Mouse (Mus musculus) embryonic facial prominence, embryonic 10.5 days (tissue): Measurements from ENCODE around the gene Rapgefl1. TPM values are rescaled to one million over a fixed set of nuclear protein-coding genes. Genes with fewer than 3 reads are reported as not detected.

Source experiments
- DNase-seq: peaks from one replicate; pipeline ENCODE4 v3.0.0-alpha.2; 2017; ENCODE audit warnings: low spot score
- H3K27ac ChIP-seq: fragments of 300-500 bp; sonication (generic); replicated peaks from 2 replicates; pipeline ENCODE4 v1.5.1; 2016; ENCODE audit warnings: mild to moderate bottlenecking
- H3K27me3 ChIP-seq: fragments of 300-500 bp; sonication (generic); replicated peaks from 2 replicates; pipeline ENCODE4 v1.6.1; 2016; ENCODE audit warnings: low read depth, mild to moderate bottlenecking; ENCODE audit not compliant: poor library complexity, severe bottlenecking
- H3K36me3 ChIP-seq: fragments of 300-500 bp; sonication (generic); replicated peaks from 2 replicates; pipeline ENCODE4 v1.6.1; 2016; ENCODE audit warnings: mild to moderate bottlenecking, moderate library complexity
- H3K4me1 ChIP-seq: fragments of 300-500 bp; sonication (generic); 2 replicates; pipeline ENCODE4 v1.6.1; 2016
- H3K4me3 ChIP-seq: fragments of 300-500 bp; sonication (generic); 2 replicates; pipeline ENCODE4 v1.5.1; 2016; ENCODE audit warnings: mild to moderate bottlenecking, moderate library complexity
- H3K9me3 ChIP-seq: fragments of 300-500 bp; sonication (generic); 2 replicates; pipeline ENCODE4 v1.6.1; 2016; ENCODE audit warnings: mild to moderate bottlenecking
- WGBS: fragments of 180-500 bp; shearing (Covaris S2); methylation state at CpG from one replicate; pipeline ENCODE4 v1.1.7; 2016; 5-methylcytosine and 5-hydroxymethylcytosine counted together
- polyA plus RNA-seq: library from polyadenylated mRNA; unstranded; fragments of >200 nt; fragmentation: Nextera tagmentation; extraction: Ambion mirVana; gene quantifications from 2 replicates; pipeline ENCODE4 v1.2.1, GENCODE M21; 2016

Gene Rapgefl1
- 1.4 and 1.8 TPM in 2 replicates for polyA plus RNA-seq

DNA sequence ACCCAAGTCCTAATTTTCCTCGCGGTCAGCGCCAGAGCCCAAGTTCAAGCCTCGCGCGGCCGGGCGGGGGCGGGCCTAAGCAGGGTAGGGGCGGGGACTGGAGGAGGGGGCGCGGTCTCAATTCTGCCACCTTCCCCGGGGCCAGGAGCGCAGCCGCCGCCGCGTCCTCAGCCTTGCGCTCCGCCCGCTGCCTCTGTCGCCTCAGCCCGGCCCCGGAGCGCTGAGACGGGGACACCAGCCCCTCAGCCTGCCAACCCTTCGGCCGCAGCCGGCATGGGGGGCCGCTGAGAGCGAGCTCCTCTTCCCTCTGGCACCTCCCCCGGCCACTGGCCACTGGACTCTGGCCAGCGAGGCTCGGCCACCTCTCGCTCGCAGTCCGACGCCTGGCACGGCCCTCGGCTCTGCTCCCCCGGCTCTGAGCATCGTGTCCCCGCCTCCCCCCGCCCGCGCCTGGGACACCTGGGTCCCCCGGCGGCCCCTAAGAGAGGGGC, at the start of gene Rapgefl1:
Gene Rapgefl1 (plus strand): TSS at position 135 of the 491 bp plus-strand sequence.
- Histone ChIP-seq H3K9me3 (no peaks in the 10 kb centered on the region), H3K4me3 (peak within 1 kb of the TSS; percentile 71), H3K4me1 (peaks cover 47% of the 10 kb centered on the region), H3K27me3 (peaks cover 47% of the 10 kb centered on the region), H3K27ac (peak within 1 kb of the TSS; percentile 76), H3K36me3 (peaks cover 32% of the 10 kb centered on the region)
- DNase-seq = peak; percentile 91
- WGBS = under 1% methylated on average over 48 of the region's 48 CpGs

DNA sequence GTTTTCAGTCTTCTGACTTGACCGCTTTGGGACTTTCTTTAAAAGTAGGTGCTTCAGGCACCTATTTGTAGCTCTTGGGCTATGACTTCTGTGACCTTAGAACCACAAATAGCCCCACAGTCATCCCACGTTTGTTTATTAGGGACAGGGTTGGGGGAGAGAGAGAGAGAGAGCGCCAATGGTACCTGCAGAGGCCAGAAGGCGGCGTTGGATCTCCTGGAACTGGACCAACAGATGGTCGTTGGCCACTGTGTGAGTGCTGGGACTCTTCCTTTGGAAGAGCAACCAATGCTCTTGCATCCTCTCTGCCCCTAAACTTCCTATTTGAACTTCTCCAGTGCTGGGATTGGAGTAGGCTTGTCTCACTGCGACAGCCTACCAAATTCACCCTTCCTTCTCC, 49.4 kb upstream of the Rapgefl1 start:
- peaks cover 6% of the 10 kb centered on the region; the same call in 1 of the 2 replicates for H3K27me3 ChIP-seq
- no peaks in the 10 kb centered on the region for H3K36me3 ChIP-seq
- 32% methylated on average over 7 of the region's 7 CpGs for WGBS
- peaks cover 67% of the 10 kb centered on the region for H3K4me1 ChIP-seq
- peak overlapping the region; percentile 44 for H3K4me3 ChIP-seq
- H3K9me3 ChIP-seq = no peaks in the 10 kb centered on the region
- DNase-seq = no peak
- peak overlapping the region; percentile 82; the same call in 1 of the 2 replicates for H3K27ac ChIP-seq

DNA sequence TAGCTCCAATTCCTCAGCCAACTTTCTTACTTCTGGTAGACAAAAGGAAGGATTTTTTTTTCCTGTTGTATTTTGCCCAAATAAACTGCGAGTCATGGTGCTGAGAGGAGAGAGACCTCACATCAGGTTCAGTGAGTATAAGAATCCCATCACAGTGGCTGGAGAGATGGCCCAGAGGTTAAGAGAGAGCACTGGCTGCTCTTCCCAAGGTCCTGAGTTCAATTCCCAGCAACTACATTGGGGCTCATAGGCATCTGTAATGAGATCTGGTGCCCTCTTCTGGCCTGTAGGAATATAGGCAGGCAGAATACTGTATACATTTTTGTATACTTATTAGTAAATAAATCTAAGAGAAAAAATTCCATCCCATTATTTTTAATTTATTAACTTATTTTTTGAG, 48.9 kb upstream of the Rapgefl1 start:
- no peaks in the 10 kb centered on the region for H3K36me3 ChIP-seq
- DNase-seq = no peak
- no peak overlapping the region; the same call in 1 of the 2 replicates for H3K4me3 ChIP-seq
- H3K9me3 ChIP-seq = no peaks in the 10 kb centered on the region
- H3K27ac ChIP-seq = no peak overlapping the region
- H3K4me1 ChIP-seq = peaks cover 67% of the 10 kb centered on the region
- peaks cover 6% of the 10 kb centered on the region; the same call in 1 of the 2 replicates for H3K27me3 ChIP-seq
- 87% methylated on average over 1 of the region's 1 CpGs for WGBS

DNA sequence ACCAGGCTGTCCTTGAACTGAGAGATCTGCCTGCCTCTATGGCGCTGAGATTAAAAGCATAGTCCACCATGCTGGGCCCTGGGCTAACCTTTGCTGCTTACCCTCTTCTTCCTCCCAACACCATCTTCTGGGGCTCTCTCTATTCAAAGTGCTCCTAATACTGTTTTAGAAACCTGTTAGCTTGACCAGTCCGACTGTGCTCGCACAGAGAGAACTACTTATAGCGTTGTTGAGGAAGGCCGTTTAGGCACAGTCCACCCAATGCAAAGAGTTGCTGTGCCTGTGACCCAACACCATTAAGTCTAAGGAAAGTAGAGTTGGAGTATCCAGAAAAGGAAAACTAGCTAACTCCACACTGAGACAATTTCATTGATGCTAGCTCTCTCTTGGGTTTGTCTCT, 48.4 kb upstream of the Rapgefl1 start:
- peak overlapping the region; percentile 63 for H3K4me3 ChIP-seq
- peaks cover 67% of the 10 kb centered on the region for H3K4me1 ChIP-seq
- 91% methylated on average over 5 of the region's 5 CpGs for WGBS
- H3K9me3 ChIP-seq = no peaks in the 10 kb centered on the region
- H3K27ac ChIP-seq = peak overlapping the region; percentile 82
- DNase-seq = no peak
- H3K36me3 ChIP-seq = no peaks in the 10 kb centered on the region
- H3K27me3 ChIP-seq = peaks cover 6% of the 10 kb centered on the region; the same call in 1 of the 2 replicates

DNA sequence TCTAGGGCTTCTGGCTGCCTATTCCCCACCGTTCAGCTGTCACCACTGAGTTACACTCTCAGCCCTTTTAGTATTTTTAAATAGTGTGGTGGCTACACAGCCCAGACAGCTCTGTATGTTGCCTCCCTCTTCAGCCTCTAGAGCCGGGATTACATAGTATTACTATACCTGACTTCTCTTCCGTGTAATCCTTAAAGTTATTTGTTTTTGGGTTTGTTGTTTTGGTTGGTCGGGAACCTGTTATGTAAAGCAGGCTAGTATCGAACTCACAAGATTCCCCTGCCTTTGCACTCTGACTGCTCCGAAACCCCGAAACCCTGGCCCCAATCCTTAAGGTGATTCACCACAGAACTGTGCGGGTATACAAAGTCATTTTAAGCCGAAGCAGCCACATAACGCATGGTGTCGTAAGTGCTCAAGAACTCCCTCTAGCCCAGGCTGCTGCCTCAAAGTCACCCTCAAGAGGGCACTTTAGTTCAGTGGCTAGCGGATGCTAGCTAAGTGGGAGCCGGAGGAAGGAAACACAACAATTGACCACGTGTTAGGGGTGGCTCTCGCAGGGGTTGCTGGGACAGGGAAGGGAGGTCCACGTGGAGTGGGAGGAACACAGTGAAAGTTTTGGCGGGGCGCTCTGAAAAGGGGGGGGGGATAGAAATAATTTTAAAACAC, 47.9 kb upstream of the Rapgefl1 start:
- Histone ChIP-seq H3K27me3 (peaks cover 6% of the 10 kb centered on the region; the same call in 1 of the 2 replicates), H3K4me1 (peaks cover 67% of the 10 kb centered on the region), H3K9me3 (no peaks in the 10 kb centered on the region), H3K36me3 (no peaks in the 10 kb centered on the region), H3K4me3 (peak overlapping the region; percentile 63), H3K27ac (peak overlapping the region; percentile 82)
- WGBS = 15% methylated on average over 18 of the region's 18 CpGs
- DNase-seq = peak; percentile 89

DNA sequence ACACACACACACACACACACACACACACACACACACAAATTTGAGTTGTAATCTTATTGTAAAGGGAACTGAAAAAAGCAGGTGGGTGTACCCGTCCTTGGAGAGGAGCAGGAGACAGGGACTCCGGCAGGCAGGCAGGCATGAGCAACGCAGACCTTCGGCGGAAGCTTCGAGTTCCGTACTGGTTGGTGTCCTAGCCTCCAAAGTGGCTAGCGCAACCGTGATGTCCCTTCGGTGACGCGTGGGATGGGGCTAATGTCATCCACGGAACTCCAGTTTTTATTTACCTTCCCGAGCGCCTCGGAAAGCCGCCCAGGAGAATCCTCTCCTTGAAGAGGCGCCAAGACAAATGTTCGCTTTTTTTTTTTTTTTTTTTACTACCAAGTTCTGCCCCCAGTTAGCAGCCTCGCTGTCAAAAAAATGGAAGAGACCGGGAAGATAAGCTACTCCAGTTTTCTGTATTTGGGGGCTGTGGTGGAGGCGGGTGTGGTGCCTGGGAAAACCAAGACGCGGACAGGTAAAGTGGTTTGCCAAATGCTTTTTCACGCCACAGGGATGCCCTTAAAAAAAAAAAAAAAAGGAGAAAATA, 47.3 kb upstream of the Rapgefl1 start:
- no peak for DNase-seq
- Histone ChIP-seq H3K4me1 (peaks cover 68% of the 10 kb centered on the region), H3K9me3 (no peaks in the 10 kb centered on the region), H3K4me3 (peak overlapping the region; percentile 63), H3K27ac (peak overlapping the region; percentile 82), H3K27me3 (peaks cover 6% of the 10 kb centered on the region; the same call in 1 of the 2 replicates), H3K36me3 (no peaks in the 10 kb centered on the region)
- 1% methylated on average over 25 of the region's 25 CpGs for WGBS

DNA sequence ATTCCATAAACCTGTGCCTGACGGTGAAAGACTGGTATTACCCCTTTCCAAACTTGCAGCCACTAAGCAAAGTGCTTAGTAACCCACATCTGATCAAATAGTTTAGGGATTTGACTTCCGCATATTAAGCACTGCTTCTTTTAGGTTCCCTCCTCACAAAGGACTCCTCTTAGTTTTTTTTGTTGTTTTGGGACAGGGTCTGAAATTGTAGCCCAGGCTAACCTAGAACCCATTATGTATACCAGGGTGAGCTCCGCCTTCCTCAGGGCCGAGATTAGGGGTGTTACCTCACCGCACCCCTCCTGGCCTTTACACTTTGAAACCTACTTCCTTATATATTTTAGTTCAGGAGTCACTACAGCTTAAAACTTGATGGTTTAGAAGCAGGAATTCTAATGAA, 46.8 kb upstream of the Rapgefl1 start:
- H3K27ac ChIP-seq = no peak overlapping the region
- 32% methylated on average over 5 of the region's 5 CpGs for WGBS
- peaks cover 4% of the 10 kb centered on the region; the same call in 1 of the 2 replicates for H3K27me3 ChIP-seq
- no peaks in the 10 kb centered on the region for H3K36me3 ChIP-seq
- H3K4me3 ChIP-seq = peak overlapping the region; percentile 63
- H3K9me3 ChIP-seq = no peaks in the 10 kb centered on the region
- no peak for DNase-seq
- peaks cover 71% of the 10 kb centered on the region for H3K4me1 ChIP-seq

DNA sequence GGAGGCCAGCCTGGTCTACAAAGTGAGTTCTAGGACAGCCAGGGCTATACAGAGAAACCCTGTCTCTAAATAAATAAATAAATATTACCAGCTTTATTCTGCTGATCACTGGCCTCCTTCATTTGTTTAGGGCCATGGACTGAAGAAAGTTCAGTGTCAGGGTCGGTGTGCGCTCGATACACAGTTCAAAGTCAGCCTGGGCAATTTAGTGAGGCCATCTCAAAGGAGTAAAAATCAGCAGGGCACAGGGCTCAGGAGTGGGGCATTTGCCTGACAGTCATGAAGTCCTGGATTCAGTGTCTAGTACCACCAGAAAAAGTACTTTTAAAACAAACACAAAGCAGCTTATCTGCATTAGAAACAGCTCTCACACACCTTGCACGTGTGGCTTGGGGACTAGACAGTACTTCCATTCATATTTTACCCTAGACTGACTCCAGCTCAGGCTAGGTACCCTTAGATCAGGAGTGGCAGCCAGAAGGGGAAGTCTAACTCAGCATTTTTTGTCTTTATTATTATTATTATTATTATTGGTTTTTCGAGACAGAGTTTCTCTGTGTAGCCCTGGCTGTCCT, 45.9 kb upstream of the Rapgefl1 start:
- H3K36me3 ChIP-seq = no peaks in the 10 kb centered on the region
- 82% methylated on average over 5 of the region's 5 CpGs for WGBS
- no peaks in the 10 kb centered on the region for H3K27me3 ChIP-seq
- peaks cover 63% of the 10 kb centered on the region for H3K4me1 ChIP-seq
- no peaks in the 10 kb centered on the region for H3K9me3 ChIP-seq
- DNase-seq = no peak
- no peak overlapping the region for H3K4me3 ChIP-seq
- H3K27ac ChIP-seq = no peak overlapping the region

DNA sequence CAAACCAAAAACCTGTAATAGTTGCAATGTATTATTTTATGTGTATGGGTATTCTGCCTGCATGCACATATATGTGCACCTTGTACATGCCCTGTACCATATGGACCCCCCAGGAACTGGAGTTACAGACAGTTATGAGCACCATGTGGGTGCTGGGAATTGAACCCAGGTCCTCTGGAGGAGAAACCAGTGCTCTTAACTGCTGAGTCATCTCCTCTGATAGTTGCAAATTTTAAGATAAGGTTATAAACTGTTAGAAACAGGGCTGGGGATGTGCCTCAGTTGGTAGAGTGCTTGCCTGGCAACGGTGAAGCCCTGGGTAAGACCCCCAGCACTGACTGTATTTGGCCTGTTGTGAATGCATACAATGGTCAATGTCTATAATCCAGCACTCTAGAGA, 45.1 kb upstream of the Rapgefl1 start:
- H3K4me1 ChIP-seq = peaks cover 56% of the 10 kb centered on the region
- H3K36me3 ChIP-seq = no peaks in the 10 kb centered on the region
- no peak overlapping the region for H3K27ac ChIP-seq
- 68% methylated on average over 1 of the region's 1 CpGs for WGBS
- DNase-seq = no peak
- no peak overlapping the region for H3K4me3 ChIP-seq
- H3K9me3 ChIP-seq = no peaks in the 10 kb centered on the region
- H3K27me3 ChIP-seq = no peaks in the 10 kb centered on the region

DNA sequence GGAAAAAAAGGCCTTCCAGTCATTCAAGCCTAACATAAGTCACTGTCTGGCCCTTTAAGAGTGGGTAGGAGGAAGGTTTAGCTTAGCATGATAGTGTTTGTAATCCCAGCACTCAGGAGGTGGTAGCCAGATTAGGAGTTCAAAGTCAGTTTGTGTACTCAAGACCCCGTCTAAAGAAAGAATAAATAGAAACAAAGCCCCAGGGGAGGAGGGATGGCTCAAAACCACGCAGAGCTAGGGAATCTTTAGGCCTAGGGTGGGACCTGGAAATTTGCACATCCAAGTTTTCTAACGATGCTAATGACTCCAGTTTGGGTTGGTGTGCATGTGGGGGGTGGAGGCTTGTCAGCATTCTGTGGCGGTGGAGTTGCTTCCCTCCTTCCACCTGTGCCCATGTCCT, 44.5 kb upstream of the Rapgefl1 start:
- no peaks in the 10 kb centered on the region for H3K36me3 ChIP-seq
- no peaks in the 10 kb centered on the region for H3K27me3 ChIP-seq
- peak overlapping the region; percentile 8; the same call in 1 of the 2 replicates for H3K4me3 ChIP-seq
- peaks cover 51% of the 10 kb centered on the region for H3K4me1 ChIP-seq
- H3K27ac ChIP-seq = no peak overlapping the region
- 7% methylated on average over 4 of the region's 4 CpGs for WGBS
- no peaks in the 10 kb centered on the region for H3K9me3 ChIP-seq
- no peak for DNase-seq

DNA sequence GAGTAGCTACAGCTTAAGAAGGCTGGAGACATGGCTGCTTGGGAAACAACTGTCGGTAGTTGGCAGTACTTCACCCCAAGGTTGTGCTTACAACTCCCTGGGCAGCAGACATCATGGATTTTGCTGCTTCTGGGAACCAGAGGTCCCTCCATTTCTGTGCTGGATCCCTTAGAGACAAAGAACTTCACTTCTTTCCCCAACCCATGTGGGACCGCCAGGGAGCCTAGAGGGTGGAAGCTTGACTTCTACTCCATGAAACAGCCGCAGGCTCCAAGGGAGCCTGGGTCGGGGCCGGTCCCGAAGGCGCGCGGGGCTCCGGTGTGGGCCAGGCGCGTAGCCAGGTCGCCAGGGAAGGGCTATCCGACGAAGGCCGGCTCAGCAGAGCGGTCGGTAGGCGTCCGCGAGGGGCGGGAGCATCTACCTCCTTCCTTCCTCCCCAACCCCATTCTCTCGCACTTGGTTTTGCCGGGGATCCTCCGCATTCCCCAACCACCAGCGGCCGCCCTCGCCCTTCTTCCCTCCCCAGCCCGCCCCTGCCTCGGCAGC, 42.0 kb upstream of the Rapgefl1 start:
- no peak for DNase-seq
- Histone ChIP-seq H3K27ac (peak overlapping the region; percentile 100), H3K4me1 (peaks cover 57% of the 10 kb centered on the region), H3K9me3 (no peaks in the 10 kb centered on the region), H3K36me3 (peaks cover 24% of the 10 kb centered on the region), H3K27me3 (no peaks in the 10 kb centered on the region), H3K4me3 (peak overlapping the region; percentile 100)
- under 1% methylated on average over 29 of the region's 30 CpGs for WGBS

DNA sequence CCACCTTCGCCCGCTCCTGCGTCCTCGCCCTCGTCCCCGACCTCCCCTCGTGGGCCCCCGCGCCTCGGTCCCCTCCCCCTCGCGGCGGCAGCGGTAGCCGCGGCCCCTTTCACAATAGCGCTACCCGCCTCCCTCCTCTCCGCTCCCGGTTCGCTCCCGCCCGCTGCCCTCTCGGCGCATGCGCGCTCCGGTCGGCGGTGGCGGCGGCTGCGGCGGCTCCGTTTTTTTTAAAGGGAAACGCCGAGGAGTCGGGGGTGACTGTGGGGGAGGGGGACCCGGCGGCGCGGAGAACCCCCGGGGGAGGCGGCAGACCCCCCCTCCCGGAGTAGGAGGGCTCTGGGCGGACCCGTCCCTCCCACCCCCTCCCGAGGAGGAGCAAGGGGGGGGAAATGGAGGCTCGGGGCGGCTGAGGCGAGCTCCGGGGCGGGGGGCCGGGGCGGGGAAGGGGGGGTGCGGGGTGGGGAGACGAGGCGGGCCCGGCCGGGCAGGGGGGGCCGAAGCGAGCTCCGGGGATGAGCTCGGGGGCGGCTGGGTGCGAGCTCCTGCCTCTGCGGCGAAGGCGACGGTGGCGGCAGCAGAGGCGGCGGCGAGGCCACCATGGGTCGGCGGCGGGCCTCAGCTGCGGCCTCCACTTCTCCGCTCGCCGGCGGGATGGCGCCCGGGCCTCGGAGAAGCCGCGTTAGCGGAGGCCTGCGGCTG, 41.4 kb upstream of the Rapgefl1 start, which contains the start of gene Msl1:
Gene Msl1 (plus strand): TSS at position 502 of the 699 bp plus-strand sequence.
- Histone ChIP-seq H3K36me3 (peaks cover 30% of the 10 kb centered on the region), H3K4me3 (peak within 1 kb of the TSS; percentile 100), H3K4me1 (peaks cover 53% of the 10 kb centered on the region), H3K9me3 (no peaks in the 10 kb centered on the region), H3K27me3 (no peaks in the 10 kb centered on the region), H3K27ac (peak within 1 kb of the TSS; percentile 100)
- peak; percentile 94 for DNase-seq
- WGBS = under 1% methylated on average over 76 of the region's 89 CpGs
